Mouse (Mus musculus): ENCODE results near the gene Tubd1. TPM values are rescaled to one million over a fixed set of nuclear protein-coding genes. Genes with fewer than 3 reads are reported as not detected.
"Not testable (repeated sequence)": the region's sequence is repeated elsewhere in the genome, so short reads cannot be mapped to it uniquely, and the experiment has no call there.

Tubd1 gene
- 1 to 10 TPM; 6.2 to 7.7 TPM for total RNA-seq (2021)
- long read RNA-seq, experiment 1, partial matches to known transcripts, result 2 of 5 reads
- long read RNA-seq, experiment 1, other reads (novel, unspliced or antisense), result 2 of 5 reads
- long read RNA-seq, experiment 2, transcript Tubd1-202 (9 exons, 1,871 nt), result major isoform, 16 of 20 reads
- long read RNA-seq, experiment 2, partial matches to known transcripts, result 2 of 20 reads
- long read RNA-seq, experiment 2, other reads (novel, unspliced or antisense), result 0 of 20 reads

DNA sequence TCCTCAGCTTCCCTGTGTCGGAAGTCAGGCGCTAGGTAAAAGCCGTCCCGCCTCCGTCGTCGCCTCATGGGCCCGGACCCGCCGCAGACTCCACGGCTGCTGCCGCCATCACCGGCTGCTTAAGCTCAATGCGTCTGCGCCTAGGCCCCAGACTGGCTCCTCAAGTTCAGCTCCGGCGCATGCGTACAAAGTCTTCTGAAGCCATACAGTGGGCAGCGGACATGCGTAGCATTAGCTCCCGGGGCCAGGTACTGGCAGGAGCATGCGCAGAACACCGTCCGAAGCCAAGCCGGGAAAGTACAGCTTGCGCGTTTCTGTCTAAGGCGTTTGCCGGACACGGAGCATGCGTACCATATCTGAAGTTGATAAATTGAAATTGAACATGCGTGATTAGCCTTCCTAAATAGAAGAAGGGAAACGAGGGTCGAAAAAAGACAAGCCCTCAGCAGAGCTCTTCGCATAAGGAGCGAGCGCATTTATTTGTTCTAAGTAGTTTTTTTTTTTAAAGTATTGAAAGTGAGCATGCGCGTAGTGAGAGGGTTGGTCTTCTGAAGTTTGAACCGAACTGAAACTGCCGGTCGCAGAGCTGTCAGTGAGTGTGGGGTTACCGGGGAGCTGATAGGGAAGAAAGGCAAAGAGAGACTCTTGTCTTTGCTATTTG lies at the start of gene Tubd1, which contains the start of gene Rps6kb1:
Gene Tubd1 (plus strand): TSS at position 353 of the 661 bp plus-strand sequence.
Gene Rps6kb1 (minus strand): TSS at position 167 of the 661 bp plus-strand sequence.
- peak; percentile 96 to 98 for DNase-seq (ENCODE audit: low spot score in 2 of 2)

DNA sequence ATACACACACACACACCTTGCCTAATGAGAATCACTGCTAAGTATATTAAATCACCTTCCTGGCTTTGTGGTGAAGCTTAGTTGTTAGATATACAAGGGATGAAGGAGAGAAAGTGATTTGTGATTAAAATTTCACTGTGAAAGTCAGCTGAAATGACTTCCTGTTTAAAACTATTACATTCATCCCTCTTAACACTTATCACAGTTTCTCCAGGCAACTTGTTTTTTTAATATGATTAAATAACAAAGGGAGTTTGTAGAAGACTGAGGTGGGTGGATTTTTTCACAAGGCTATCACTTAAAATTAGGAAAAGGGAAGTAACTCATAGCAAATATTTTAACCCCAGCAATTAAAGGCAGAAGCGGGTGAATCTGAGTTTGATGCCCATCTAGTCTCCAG lies 47.4 kb upstream of the Tubd1 start:
- DNase-seq (ENCODE audit: low spot score in 2 of 2), result no peak

DNA sequence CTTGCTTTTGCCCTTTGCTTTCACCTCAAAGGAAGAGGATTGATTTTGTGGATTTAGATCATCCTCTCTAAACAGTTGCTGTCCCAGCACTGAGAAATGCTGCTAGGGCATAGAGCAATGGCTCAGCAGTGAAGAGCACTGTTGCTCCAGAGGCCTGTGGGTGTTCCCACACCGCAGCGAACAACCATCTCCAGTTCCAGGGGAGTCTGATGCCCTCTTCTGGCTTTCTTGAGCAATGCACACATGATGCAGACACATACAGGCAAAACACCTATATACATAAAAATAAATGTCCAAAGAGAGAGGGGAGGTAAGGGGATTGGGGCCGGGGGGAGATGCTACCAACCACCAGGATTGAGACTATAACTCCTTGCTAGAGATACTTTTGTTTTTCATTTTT lies 46.9 kb upstream of the Tubd1 start:
- no peak for DNase-seq (ENCODE audit: low spot score in 2 of 2)

DNA sequence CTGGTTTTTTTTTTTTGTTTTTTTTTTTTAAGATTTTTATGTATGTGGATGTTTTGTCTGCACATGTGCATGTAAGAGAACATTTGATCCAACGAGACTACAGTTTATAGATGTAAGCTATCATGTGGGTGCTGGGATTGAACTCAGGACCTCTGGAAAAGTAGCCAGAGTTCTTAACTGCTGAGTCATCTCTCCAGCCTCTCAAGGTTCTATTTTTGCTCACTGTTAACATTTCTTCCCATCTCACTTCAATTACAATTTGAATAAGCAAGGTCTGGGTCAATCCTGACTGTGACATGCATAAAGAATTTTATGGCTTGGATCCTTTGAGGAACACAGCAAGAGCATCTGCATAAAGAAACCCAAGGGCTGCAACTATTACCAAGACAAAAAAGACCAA lies 44.0 kb upstream of the Tubd1 start:
- DNase-seq (ENCODE audit: low spot score in 2 of 2), result no peak

DNA sequence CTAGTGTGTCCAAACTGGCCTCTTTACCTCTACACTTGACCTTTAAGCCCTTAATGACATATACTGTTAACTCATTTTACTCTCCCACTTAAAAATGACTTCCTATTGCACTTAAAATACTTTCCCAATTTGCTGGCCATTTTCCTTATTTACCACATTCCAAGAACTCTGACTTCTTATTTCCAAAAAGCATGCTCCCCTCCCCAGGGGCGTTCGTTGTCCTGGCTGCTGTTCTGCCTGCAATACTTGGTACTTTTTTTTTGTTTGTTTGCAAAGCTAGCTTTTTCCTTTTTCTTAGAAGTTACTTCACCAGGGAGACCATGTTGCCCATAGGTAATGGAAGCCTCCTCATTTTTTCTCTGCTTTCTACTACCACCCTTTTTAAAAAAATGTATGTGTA lies 41.7 kb upstream of the Tubd1 start:
- DNase-seq (ENCODE audit: low spot score in 2 of 2), result no peak

DNA sequence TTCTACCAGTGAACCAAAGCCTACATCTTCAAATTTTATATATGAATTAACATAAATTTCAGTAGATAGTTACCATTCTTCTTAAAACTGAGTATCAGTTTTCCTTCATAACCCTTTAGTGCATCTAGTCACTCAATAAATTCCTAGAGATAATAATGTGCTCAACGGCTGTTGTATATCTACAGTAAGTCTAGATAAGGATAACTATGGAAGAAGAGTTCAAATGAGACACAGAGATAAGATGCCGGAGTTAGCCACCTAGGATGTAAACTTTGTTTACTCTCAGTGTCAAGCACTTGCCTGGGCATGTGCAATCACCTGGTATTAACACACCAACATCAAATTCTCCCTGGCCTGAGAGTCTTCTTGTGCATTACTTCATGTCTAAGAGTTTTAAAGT lies 37.5 kb upstream of the Tubd1 start:
- DNase-seq (ENCODE audit: low spot score in 2 of 2), result no peak

DNA sequence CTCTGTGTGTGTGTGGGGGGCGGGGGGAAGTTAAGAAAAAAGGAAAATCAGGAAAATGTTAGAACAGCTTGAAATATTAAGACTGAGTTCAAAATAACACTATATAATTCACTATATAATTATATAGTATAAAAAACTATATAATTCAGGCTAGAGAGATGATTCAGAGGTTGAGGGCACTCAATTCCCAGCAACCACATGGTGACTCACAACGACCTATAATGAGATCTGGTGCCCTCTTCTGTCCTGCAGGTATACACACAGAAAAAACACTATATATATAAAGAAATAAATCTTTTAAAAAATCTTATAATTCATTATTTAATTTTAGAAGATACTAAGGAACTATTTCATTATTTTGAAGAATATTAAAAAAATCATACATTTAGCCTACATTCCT lies 36.8 kb upstream of the Tubd1 start:
- no peak for DNase-seq (ENCODE audit: low spot score in 2 of 2)

DNA sequence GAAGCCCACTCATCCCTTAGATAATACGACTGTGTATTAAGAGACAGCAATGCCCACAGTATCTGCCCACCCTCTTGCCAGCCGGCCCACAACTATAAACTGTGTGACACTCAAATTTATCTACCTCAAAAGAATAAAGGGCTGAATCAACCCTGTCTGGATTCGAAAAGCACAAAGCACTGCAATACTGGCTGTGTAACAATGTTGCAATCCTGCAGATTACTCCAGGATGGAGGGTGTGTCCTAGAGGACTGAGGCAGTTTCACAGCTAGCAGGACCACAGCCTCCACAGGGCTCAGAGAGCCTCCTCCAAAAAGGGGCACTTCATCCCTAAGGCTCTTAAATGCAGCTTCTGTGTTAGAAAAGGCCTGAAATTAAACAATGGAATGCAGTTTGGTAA lies 28.2 kb upstream of the Tubd1 start:
- DNase-seq (ENCODE audit: low spot score in 2 of 2), result no peak

DNA sequence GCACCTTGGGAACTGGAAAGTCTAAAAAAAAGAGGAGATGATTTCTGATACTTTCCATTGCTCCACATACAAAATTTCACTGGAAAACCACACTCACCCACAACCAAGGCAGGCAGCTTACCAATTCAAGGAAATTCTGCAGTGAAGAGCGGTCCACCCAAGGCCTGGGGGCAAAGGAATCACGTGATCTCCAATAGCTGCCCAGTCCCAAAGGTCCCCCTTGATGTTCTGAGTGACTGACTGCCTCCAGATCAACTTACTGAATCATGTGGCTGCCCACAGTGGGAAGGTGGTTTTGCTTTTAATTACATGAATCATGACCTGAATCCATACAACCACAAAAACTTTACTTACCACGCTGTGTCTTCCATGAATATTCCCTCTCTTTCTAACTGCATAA lies 27.6 kb upstream of the Tubd1 start:
- DNase-seq (ENCODE audit: low spot score in 2 of 2), result no peak

DNA sequence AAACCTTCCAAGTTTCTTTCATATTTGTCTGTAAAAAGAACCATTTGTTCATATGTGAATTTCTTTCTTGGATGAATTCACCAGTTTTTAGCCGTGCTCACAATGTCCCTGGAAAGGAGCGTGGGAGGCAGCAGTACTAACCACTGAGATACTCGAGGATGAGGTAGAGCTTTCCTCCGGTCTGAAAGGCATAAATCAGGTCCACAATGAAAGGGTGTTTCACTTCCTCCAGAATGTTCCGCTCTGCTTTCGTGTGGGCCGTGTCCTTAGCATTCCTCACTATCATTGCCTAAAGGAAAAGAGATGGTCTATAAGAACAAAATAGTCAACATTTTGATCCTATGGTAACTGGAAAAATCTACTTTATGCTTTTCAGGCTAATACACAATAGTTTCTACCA lies 25.0 kb upstream of the Tubd1 start:
- DNase-seq (ENCODE audit: low spot score in 2 of 2), result no peak

DNA sequence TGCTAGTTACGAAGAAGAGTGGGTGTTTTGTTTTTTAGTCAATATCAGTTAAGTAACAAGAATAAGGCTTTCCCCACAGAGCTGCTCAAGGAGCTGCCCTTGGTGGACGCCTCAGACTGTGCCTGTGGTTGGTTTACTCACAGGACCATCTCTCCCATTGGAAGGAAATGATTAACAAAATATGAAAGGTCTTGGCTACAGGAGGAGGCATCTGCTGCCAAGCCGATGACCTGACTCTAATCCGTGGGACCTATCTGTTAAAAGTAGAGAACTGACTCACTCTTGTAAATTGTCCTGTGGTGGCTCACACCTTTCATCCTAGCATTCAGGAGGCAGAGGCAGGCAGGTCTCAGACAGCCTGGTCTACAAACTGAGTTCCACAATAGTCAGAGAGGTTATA lies 17.3 kb upstream of the Tubd1 start:
- DNase-seq (ENCODE audit: low spot score in 2 of 2), result no peak

DNA sequence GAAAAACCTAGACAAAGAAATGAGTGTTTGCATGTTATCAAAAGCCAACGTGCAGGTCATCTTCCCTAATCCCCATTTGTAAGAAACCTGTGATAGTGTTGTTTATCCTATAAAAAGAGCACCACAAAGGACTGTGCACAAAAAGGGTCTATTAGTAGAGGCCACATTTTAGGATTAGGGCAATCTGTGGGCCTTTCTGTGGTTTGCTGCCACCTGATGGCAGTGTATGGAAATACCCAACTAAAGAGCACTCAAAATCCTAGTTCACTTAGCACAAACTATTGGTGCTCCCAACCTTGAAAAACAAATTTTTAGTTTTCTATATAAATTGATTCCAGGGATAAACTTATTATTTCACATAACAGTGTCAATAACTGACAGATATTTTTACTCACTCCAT lies 12.0 kb upstream of the Tubd1 start:
- DNase-seq (ENCODE audit: low spot score in 2 of 2), result no peak

DNA sequence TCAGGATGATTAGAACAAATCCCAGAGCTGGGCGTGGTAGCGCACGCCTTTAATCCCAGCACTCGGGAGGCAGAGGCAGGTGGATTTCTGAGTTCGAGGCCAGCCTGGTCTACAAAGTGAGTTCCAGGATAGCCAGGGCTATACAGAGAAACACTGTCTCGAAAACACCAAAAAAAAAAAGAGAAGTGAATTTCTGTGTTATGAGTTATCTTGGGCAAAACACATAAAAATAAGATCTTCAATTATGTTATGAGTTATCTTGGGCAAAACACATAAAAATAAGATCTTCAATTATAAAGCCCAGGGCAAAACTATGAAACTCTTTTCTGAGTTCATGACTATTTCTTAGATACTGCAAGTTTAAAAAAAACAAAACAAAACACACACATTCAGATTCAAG lies 11.5 kb upstream of the Tubd1 start:
- not testable (repeated sequence) for DNase-seq (ENCODE audit: low spot score in 2 of 2)

DNA sequence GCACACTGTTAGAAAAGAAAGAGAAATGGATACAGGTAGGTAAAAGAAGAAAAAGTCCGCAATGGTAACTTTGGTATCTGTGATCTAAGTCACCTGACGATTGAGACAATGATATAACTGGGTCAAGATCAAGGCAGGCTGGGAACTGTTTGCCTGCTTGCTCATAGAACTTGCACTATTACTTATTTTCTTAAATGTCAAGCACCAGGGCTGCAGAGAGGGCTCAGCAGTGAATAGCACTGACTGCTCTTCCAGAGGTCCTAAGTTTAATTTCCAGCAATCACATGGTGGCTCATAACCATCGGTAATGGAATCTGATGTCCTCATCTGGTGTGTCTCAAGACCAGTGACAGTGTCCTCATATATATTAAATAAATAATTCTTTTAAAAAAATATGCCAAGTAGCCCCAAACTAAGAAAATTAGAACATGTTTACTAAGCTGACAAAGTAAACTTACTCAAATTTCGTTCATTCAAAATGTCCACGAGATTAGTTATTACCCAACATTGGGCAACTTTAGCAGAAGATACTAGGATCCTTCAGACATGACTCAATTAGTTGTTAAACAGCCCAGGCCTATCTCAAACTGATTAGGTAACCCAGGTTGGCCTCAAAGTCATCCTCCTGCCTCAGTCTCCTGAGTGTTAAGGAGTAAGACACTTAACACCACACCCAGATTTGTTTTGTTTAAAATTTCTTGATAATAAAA lies 10.4 kb upstream of the Tubd1 start:
- DNase-seq (ENCODE audit: low spot score in 2 of 2), result no peak

DNA sequence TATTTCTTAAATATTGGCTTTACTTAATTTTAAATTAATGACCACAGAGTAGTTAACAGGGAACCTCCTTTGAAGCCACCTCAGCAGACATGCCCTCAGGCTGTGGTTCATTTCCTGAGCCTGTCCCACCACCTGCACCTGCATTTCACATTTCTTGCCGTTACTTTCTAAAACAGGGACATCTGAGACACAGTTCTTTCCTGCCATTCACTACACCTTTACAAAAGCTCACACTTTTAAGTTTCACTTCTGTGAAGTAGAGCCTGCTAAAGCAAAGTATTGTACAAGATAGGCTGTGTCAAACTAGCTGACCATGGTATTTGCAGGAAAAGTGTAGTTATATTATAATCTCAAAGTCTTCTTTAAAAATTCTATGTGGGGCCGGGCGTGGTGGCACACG lies 6.0 kb upstream of the Tubd1 start:
- no peak for DNase-seq (ENCODE audit: low spot score in 2 of 2)

DNA sequence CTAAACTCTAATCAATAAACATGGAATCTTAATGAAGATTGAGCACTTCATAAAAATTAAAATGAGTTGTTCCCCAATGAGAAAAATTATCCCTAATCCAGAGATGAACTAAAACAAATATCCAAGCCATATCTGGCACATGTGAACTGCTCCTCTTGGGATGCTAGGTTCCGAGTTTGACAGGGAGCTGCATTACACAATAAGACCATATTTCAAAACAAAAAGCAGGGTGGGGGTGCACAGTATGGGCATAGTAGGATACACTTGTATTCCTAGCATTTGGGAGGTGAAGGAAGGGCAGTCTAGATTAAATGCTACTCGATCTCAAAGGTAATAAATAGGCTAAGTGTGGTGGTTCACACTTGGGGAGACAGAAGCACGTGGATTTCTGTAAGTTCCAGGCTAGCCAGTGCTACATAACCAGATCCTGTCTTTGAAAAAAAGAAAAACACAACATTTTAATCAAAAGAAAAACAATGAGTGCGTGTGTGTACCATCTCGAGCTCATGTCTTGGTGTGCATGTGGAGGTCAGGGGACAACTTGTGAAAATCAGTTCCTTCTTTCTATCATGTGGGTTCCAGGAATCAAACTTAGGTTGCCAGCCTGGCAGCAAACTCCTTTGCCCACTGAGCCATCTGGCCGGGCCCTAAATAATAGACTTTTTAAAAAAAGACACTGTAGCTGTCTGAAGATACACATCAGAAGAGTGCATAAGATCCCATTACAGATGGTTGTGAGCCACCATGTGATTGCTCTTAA lies 4.9 kb upstream of the Tubd1 start:
- DNase-seq (ENCODE audit: low spot score in 2 of 2), result no peak

DNA sequence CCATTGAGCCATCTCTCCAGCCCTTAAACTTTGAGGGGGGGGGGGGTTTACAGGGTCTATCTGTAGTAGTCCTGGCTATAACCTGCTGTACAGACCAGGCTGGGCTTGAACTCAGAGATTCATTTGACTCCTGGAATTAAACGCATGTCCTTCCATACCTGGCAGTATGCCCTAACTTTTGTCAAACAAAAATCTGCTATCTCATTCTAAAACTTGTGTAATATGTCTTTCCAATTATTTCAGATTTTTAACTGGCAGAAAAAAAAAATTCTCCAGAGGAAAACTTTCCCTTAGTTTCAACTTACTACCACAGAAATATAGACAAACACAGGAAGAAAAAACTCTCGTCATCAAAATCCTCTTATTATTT lies 4.3 kb upstream of the Tubd1 start:
- DNase-seq (ENCODE audit: low spot score in 2 of 2), result no peak

DNA sequence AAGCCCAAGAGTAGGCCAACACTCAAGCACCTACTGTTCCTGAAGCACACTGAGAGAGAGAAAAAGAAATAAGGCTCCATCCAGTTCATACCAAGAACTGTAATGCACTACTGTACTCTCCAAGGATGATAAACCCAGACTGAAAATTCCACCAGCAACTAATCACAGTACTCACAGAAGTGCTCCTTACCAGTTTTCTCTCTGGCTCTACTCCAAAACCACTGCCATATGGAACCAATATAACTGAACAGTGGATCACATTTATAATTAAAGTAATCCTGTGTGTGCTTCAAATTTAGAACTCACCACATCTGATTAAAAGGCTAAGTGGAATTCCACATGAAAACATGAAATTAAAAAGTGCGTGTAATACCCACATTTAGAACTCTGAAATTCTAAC lies 1.9 kb upstream of the Tubd1 start:
- no peak for DNase-seq (ENCODE audit: low spot score in 2 of 2)

DNA sequence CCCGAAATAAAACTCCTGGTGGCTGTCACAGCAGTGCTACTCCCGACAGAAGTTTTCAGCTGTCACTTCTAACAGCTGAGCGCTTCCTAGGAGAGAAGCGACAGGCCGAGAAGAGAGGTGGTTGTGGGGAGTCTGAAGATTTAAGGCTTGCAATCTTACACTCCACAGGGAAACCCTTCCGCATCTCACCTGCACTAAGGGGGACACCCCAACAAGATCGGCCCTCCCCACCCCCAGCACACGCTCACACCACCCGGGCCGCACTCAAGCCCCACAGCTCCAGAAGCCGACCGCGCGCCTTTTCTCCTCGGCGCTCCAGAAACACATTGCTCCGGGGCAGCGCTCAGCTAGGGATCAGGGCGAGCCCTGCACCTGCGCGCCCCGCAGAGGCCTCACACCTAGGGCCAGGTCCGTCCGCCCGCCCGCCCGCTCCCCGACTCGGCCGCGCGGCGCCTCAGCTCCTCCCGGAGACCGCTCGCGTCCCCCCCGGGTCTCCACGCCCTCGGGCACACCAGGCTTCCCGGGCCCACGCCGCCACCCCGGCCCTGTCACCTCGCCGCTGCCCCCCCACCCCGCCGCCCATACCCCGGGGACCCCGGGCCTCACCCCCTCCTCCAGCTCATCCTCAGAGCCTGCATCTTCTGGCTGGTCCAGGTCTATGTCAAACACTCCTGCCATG lies 692 bp upstream of the Tubd1 start:
- no peak for DNase-seq (ENCODE audit: low spot score in 2 of 2)

DNA sequence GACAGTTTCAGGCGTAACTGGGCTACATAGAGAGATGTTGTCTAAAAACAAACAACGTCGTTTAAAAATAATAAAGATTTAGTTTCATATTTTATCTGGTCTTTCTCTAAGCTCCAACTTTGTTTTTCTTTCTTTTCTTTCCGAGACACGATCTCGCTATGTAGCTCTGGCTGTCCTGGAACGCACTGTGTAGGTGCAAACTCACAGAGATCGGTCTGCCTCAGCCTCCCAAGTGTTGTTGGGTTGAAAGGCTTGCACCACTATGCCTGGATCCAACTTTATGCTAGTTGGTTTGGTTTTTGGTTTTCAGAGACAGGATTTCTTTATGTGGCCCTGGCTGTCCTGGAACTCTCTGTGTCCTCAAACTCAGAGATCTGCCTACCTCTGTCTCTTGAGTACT lies 765 bp downstream of the Tubd1 start:
- no peak for DNase-seq (ENCODE audit: low spot score in 2 of 2)

DNA sequence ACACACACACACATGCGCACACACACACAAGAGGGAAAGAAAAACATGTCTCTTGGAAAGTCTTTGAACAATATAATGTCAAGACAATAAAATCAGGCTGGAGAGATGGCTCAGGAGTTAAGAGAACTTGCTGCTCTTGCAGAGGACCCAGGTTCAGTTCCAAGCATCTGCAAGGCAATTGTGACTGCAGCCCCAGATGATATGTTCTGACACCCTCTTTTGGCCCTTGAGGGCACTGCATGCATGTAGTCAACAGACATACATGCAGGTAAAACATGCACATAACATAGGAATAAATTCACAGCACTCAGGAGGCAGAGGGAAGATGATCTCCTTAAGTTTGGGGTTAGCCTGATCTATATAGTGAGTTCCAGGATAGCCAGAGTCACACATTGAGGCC lies 2.6 kb downstream of the Tubd1 start:
- no peak for DNase-seq (ENCODE audit: low spot score in 2 of 2)

All from adrenal gland, adult 18-20 months (tissue).